ENCODE assay signal across 11 mouse cellular contexts in genomic region chr11:107159034-107159433, GRCm38 (mm10). TPM values are rescaled to one million over a fixed set of nuclear protein-coding genes. Genes with fewer than 3 reads are reported as not detected.
DNase-seq lines count a peak whose midpoint lies in the region; ATAC-seq and TF ChIP-seq lines count a peak whose summit lies in the region.
"Had no signal": no experiment of that assay in that cellular context is flagged by ENCODE, and none has a peak within 500 bp of the region (broad histone marks: within the 10 kb centered on the region; RNA-seq: fewer than 3 reads in every experiment).

No protein-coding gene starts in this region.

- no peak overlapping the region for H3K27ac ChIP-seq in hindbrain, postnatal 0 days
- no peak overlapping the region for H3K27ac ChIP-seq in hindbrain, embryonic 10.5 days
- H3K27ac ChIP-seq: hindbrain, embryonic 12.5 days; limb, embryonic 13.5 days; neural tube, embryonic 12.5 days had no signal

- 46% methylated on average over 1 of the region's 1 CpGs for WGBS in hindbrain, postnatal 0 days
- WGBS in hindbrain, embryonic 10.5 days, result 36% methylated on average over 1 of the region's 1 CpGs

- ATAC-seq in hindbrain, postnatal 0 days, result no peak
- peak; percentile 55 for ATAC-seq in granulocyte monocyte progenitor cell, adult 5-6 weeks (replicated peaks; ENCODE audit: poor library complexity, severe bottlenecking)

- peak; percentile 10 for DNase-seq in hindbrain, postnatal 0 days (ENCODE audit: low spot score)
- no peak for DNase-seq in hindbrain, embryonic 10.5 days (ENCODE audit: low spot score)
- DNase-seq in A20 (ENCODE audit: low read depth, low spot score), result peak; percentile 68
- DNase-seq in T-cell, adult 2 months (ENCODE audit: low spot score), result peak; percentile 18
- DNase-seq in adrenal gland, postnatal 14 days, result no peak
- no peak for DNase-seq in urinary bladder, adult 2 months (ENCODE audit: low spot score)
- no peak for DNase-seq in layer of hippocampus, postnatal 25 days (ENCODE audit: extremely low spot score in 1 of 2, low spot score in 1 of 2)

- no peaks in the 10 kb centered on the region for H3K4me1 ChIP-seq in hindbrain, postnatal 0 days (ENCODE audit: insufficient read depth, low read length)
- H3K4me1 ChIP-seq in hindbrain, embryonic 10.5 days (replicated peaks), result peaks cover 6% of the 10 kb centered on the region; the same call in 1 of the 2 replicates
- H3K4me1 ChIP-seq: hindbrain, embryonic 12.5 days; limb, embryonic 13.5 days; neural tube, embryonic 12.5 days had no signal

- H3K27me3 ChIP-seq in hindbrain, postnatal 0 days (ENCODE audit: insufficient read depth, low read length), result no peaks in the 10 kb centered on the region
- no peaks in the 10 kb centered on the region for H3K27me3 ChIP-seq in hindbrain, embryonic 10.5 days (ENCODE audit: insufficient read depth, poor library complexity, severe bottlenecking)
- H3K27me3 ChIP-seq: hindbrain, embryonic 12.5 days; limb, embryonic 13.5 days; neural tube, embryonic 12.5 days had no signal

- H3K36me3 ChIP-seq in hindbrain, postnatal 0 days (ENCODE audit: insufficient read depth, low read length), result no peaks in the 10 kb centered on the region
- peaks cover 4% of the 10 kb centered on the region; the same call in 1 of the 2 replicates for H3K36me3 ChIP-seq in hindbrain, embryonic 10.5 days
- H3K36me3 ChIP-seq: hindbrain, embryonic 12.5 days; neural tube, embryonic 12.5 days had no signal

- no peak overlapping the region for H3K4me2 ChIP-seq in hindbrain, postnatal 0 days (ENCODE audit: low read depth, low read length)
- H3K4me2 ChIP-seq: hindbrain, embryonic 12.5 days; limb, embryonic 13.5 days; neural tube, embryonic 12.5 days had no signal

- TF ChIP-seq CTCF in hindbrain, postnatal 0 days (IDR thresholded peaks at IDR 0.05; ENCODE audit: low read depth), result peak; percentile 50

- no peak overlapping the region for H3K4me3 ChIP-seq in hindbrain, postnatal 0 days (ENCODE audit: low read length)
- H3K4me3 ChIP-seq in hindbrain, embryonic 10.5 days, result no peak overlapping the region
- H3K4me3 ChIP-seq: hindbrain, embryonic 12.5 days; limb, embryonic 13.5 days; neural tube, embryonic 12.5 days had no signal

- H3K9ac ChIP-seq in hindbrain, postnatal 0 days (replicated peaks; ENCODE audit: low read length), result no peak overlapping the region
- H3K9ac ChIP-seq: hindbrain, embryonic 12.5 days; limb, embryonic 13.5 days; neural tube, embryonic 12.5 days had no signal

- H3K9me3 ChIP-seq in hindbrain, postnatal 0 days (ENCODE audit: low read length), result no peaks in the 10 kb centered on the region
- H3K9me3 ChIP-seq in hindbrain, embryonic 10.5 days, result no peaks in the 10 kb centered on the region
- H3K9me3 ChIP-seq: hindbrain, embryonic 12.5 days; neural tube, embryonic 12.5 days had no signal

RNA-seq across cellular contexts. Expression of gene Bptf, which starts 27.1 kb away (rescaled TPM):
- total RNA-seq in hindbrain, postnatal 0 days (2014; rRNA removed), result 30.0 and 42.1 TPM in 2 replicates
- 19.7 and 19.8 TPM in 2 replicates for polyA plus RNA-seq in hindbrain, postnatal 0 days (2015; fragmentation: Nextera tagmentation; extraction: Ambion mirVana)
- 26.8 and 32.7 TPM in 2 replicates for polyA plus RNA-seq in hindbrain, embryonic 10.5 days (2016; fragmentation: Nextera tagmentation; extraction: Ambion mirVana)
- total RNA-seq in granulocyte monocyte progenitor cell, adult 5-6 weeks (2014; fragmentation: Nextera tagmentation), result 58.1 and 60.9 TPM in 2 replicates
- 35.6 and 40.9 TPM in 2 replicates for total RNA-seq in granulocyte monocyte progenitor cell, adult 5-6 weeks (2017)
- 42.6 and 47.5 TPM in 2 replicates for total RNA-seq in adrenal gland, postnatal 14 days (2021)
- polyA plus RNA-seq in urinary bladder, adult 2 months (2012; rRNA removed), result 23.2 and 36.2 TPM in 2 replicates
- total RNA-seq in layer of hippocampus, postnatal 25 days (2021), result 10 to 100 TPM; 58.9 to 71.2 TPM

RNA-seq across cellular contexts. Expression of gene Nol11, which starts 30.1 kb away (rescaled TPM):
- total RNA-seq in hindbrain, postnatal 0 days (2014; rRNA removed), result 26.8 and 31.5 TPM in 2 replicates
- polyA plus RNA-seq in hindbrain, postnatal 0 days (2015; fragmentation: Nextera tagmentation; extraction: Ambion mirVana), result 33.5 and 35.3 TPM in 2 replicates
- 64.5 and 68.8 TPM in 2 replicates for polyA plus RNA-seq in hindbrain, embryonic 10.5 days (2016; fragmentation: Nextera tagmentation; extraction: Ambion mirVana)
- 35.7 and 59.5 TPM in 2 replicates for total RNA-seq in granulocyte monocyte progenitor cell, adult 5-6 weeks (2014; fragmentation: Nextera tagmentation)
- 50.9 and 53.4 TPM in 2 replicates for total RNA-seq in granulocyte monocyte progenitor cell, adult 5-6 weeks (2017)
- total RNA-seq in adrenal gland, postnatal 14 days (2021), result 23.7 and 26.4 TPM in 2 replicates
- polyA plus RNA-seq in urinary bladder, adult 2 months (2012; rRNA removed), result 17.0 and 19.5 TPM in 2 replicates
- total RNA-seq in layer of hippocampus, postnatal 25 days (2021), result 10 to 100 TPM; 22.8 to 24.4 TPM

Comparison
In these comparisons a context has a peak if more than half of its experiments do, and no peak if none do; other contexts are left out.
1. DNase-seq: peak in hindbrain, postnatal 0 days (single experiment), A20 (single experiment) and T-cell, adult 2 months (single experiment); none in hindbrain, embryonic 10.5 days (single experiment), adrenal gland, postnatal 14 days (single experiment), urinary bladder, adult 2 months (single experiment) and layer of hippocampus, postnatal 25 days (0 of 2).